Comparison of ENCODE assay signal across 14 mouse cellular contexts in genomic region chr5:91722982-91723381, GRCm38 (mm10).
DNase-seq lines count a peak whose midpoint lies in the region; ATAC-seq and TF ChIP-seq lines count a peak whose summit lies in the region.
"Had no signal": no experiment of that assay in that cellular context is flagged by ENCODE, and none has a peak within 500 bp of the region (broad histone marks: within the 10 kb centered on the region; RNA-seq: fewer than 3 reads in every experiment).

No protein-coding gene starts in this region.

- peak; percentile 86 for ATAC-seq in hindbrain, embryonic 11.5 days (ENCODE audit: low FRiP score)
- peak; percentile 83; the same call in 1 of the 2 replicates for ATAC-seq in limb, embryonic 14.5 days (ENCODE audit: low FRiP score, low read depth)
- ATAC-seq: CD4-positive, CD25-positive, alpha-beta regulatory T cell, adult 4 months; lung, postnatal 0 days had no signal

- TF ChIP-seq POLR2A in MEL (IDR thresholded peaks at IDR 0.05; ENCODE audit: control insufficient read depth in 1 of 2, insufficient read depth in 1 of 2, low read depth in 1 of 2, low read length in 2 of 2, poor library complexity in 1 of 2) = no peak
- no peak for TF ChIP-seq POLR2A in limb, embryonic 14.5 days (IDR thresholded peaks at IDR 0.05; ENCODE audit: borderline replicate concordance, extremely low read depth, insufficient read depth, insufficient read length)

- intact Hi-C loops in left cerebral cortex, postnatal 4 days (cut with DNase I) = no loop called here
- intact Hi-C loops in heart, postnatal 10 days (cut with DNase I) = no loop called here

- no peak for DNase-seq in MEL (ENCODE audit: low read depth, low spot score)
- DNase-seq in embryo, embryonic 11 days = peak; percentile 75
- DNase-seq in hindbrain, embryonic 11.5 days (ENCODE audit: low spot score) = peak; percentile 55
- peak; percentile 42 for DNase-seq in limb, embryonic 14.5 days (ENCODE audit: low spot score)
- DNase-seq in kidney, adult 8-10 months = no peak
- no peak for DNase-seq in lung, adult 18-20 months
- DNase-seq in left cerebral cortex, postnatal 4 days = no peak
- DNase-seq in heart, postnatal 10 days = no peak
- DNase-seq: cerebellum, adult 9-11 months; gastrocnemius, adult 2 months had no signal

- no peak for TF ChIP-seq EP300 in MEL (IDR thresholded peaks at IDR 0.05; ENCODE audit: low read depth in 1 of 2, low read length in 2 of 2)

- no peak overlapping the region for H3K4me2 ChIP-seq in hindbrain, embryonic 11.5 days (replicated peaks; ENCODE audit: low read depth, low read length)
- no peak overlapping the region for H3K4me2 ChIP-seq in limb, embryonic 14.5 days (replicated peaks; ENCODE audit: low read depth, low read length, severe bottlenecking)
- H3K4me2 ChIP-seq: heart, embryonic 11.5 days had no signal

- 6% methylated on average over 5 of the region's 5 CpGs for WGBS in hindbrain, embryonic 11.5 days
- WGBS in limb, embryonic 14.5 days = 8% methylated on average over 5 of the region's 5 CpGs

- H3K36me3 ChIP-seq in MEL (ENCODE audit: control insufficient read depth in 1 of 2, insufficient read depth in 2 of 2, low read length in 2 of 2) = peaks cover 0 to 79% of the 10 kb centered on the region in 2 experiments; a peak in 2 of 4 replicates
- H3K36me3 ChIP-seq in hindbrain, embryonic 11.5 days (ENCODE audit: control insufficient read depth, insufficient read depth, low read length) = no peaks in the 10 kb centered on the region
- no peaks in the 10 kb centered on the region for H3K36me3 ChIP-seq in limb, embryonic 14.5 days (ENCODE audit: control insufficient read depth, insufficient read depth, low read length)

- H3K27ac ChIP-seq in MEL (ENCODE audit: control insufficient read depth, low read depth, low read length) = peak overlapping the region; percentile 100
- H3K27ac ChIP-seq in hindbrain, embryonic 11.5 days (ENCODE audit: low read depth, low read length) = no peak overlapping the region
- H3K27ac ChIP-seq in limb, embryonic 14.5 days (replicated peaks; ENCODE audit: low read depth, low read length) = no peak overlapping the region
- H3K27ac ChIP-seq: gastrocnemius, adult 2 months; kidney, postnatal 0 days had no signal

- peaks cover 10% of the 10 kb centered on the region for H3K79me2 ChIP-seq in MEL (ENCODE audit: control insufficient read depth, insufficient read depth, low read length, poor library complexity)

- no peak for TF ChIP-seq RAD21 in MEL (IDR thresholded peaks at IDR 0.05; ENCODE audit: low read depth, low read length)

- no peak overlapping the region for H3K4me3 ChIP-seq in MEL (ENCODE audit: control insufficient read depth in 1 of 2, insufficient read depth in 1 of 2, low read depth in 2 of 2, low read length in 2 of 2)
- no peak overlapping the region for H3K4me3 ChIP-seq in hindbrain, embryonic 11.5 days (ENCODE audit: low read depth, low read length)
- no peak overlapping the region for H3K4me3 ChIP-seq in limb, embryonic 14.5 days (replicated peaks; ENCODE audit: low read length)
- H3K4me3 ChIP-seq: gastrocnemius, adult 2 months had no signal

- no peaks in the 10 kb centered on the region for H3K27me3 ChIP-seq in MEL (ENCODE audit: control insufficient read depth in 1 of 2, insufficient read depth in 2 of 2, low read length in 2 of 2)
- no peaks in the 10 kb centered on the region for H3K27me3 ChIP-seq in hindbrain, embryonic 11.5 days (ENCODE audit: control insufficient read depth, insufficient read depth, low read length)
- H3K27me3 ChIP-seq in limb, embryonic 14.5 days (ENCODE audit: control insufficient read depth, insufficient read depth, low read length) = no peaks in the 10 kb centered on the region

- H3K9ac ChIP-seq in MEL (ENCODE audit: control insufficient read depth, low read depth, low read length, poor library complexity, severe bottlenecking) = peak overlapping the region; percentile 71
- no peak overlapping the region for H3K9ac ChIP-seq in hindbrain, embryonic 11.5 days (ENCODE audit: low read depth, low read length)
- H3K9ac ChIP-seq in limb, embryonic 14.5 days (ENCODE audit: low read depth, low read length, severe bottlenecking) = no peak overlapping the region

- no peaks in the 10 kb centered on the region for H3K9me3 ChIP-seq in MEL (replicated peaks; ENCODE audit: insufficient read depth, low read length)
- no peaks in the 10 kb centered on the region for H3K9me3 ChIP-seq in hindbrain, embryonic 11.5 days (ENCODE audit: control insufficient read depth, low read length)
- H3K9me3 ChIP-seq in limb, embryonic 14.5 days (ENCODE audit: control insufficient read depth, low read length) = no peaks in the 10 kb centered on the region

- no peak for TF ChIP-seq CTCF in MEL (IDR thresholded peaks at IDR 0.05 in 2 of 3, conservative IDR thresholded peaks at IDR 0.05 in 1 of 3; ENCODE audit: control insufficient read depth in 1 of 3, insufficient read depth in 1 of 3, low read depth in 2 of 3, low read length in 3 of 3, poor library complexity in 1 of 3, severe bottlenecking in 1 of 3)

- H3K4me1 ChIP-seq in MEL (ENCODE audit: control insufficient read depth in 1 of 2, insufficient read depth in 2 of 2, low read length in 2 of 2) = peaks cover 32 to 75% of the 10 kb centered on the region in 2 experiments
- H3K4me1 ChIP-seq in hindbrain, embryonic 11.5 days (replicated peaks; ENCODE audit: control insufficient read depth, insufficient read depth, low read length) = no peaks in the 10 kb centered on the region
- H3K4me1 ChIP-seq in limb, embryonic 14.5 days (ENCODE audit: control insufficient read depth, insufficient read depth, low read length) = peaks cover 4% of the 10 kb centered on the region

TF ChIP-seq in MEL, 35 proteins besides CTCF, POLR2A, EP300 and RAD21:
- no peak for TF ChIP-seq ZC3H11A (IDR thresholded peaks at IDR 0.05; ENCODE audit: low read depth, low read length)
- TF ChIP-seq MAFK (IDR thresholded peaks at IDR 0.05; ENCODE audit: borderline replicate concordance, low read depth, low read length) = no peak
- no peak for TF ChIP-seq MEF2A (IDR thresholded peaks at IDR 0.05; ENCODE audit: extremely low read depth, insufficient replicate concordance, low read depth, low read length, poor library complexity, severe bottlenecking)
- TF ChIP-seq CHD2 (IDR thresholded peaks at IDR 0.05; ENCODE audit: low read length) = no peak
- no peak for TF ChIP-seq SMC3 (IDR thresholded peaks at IDR 0.05; ENCODE audit: low read depth, low read length)
- no peak for TF ChIP-seq HCFC1 (IDR thresholded peaks at IDR 0.05; ENCODE audit: low read depth, low read length)
- no peak for TF ChIP-seq SIN3A (IDR thresholded peaks at IDR 0.05; ENCODE audit: low read length)
- TF ChIP-seq ZKSCAN1 (IDR thresholded peaks at IDR 0.05; ENCODE audit: low read depth, low read length) = no peak
- no peak for TF ChIP-seq CHD1 (IDR thresholded peaks at IDR 0.05; ENCODE audit: low read depth, low read length)
- TF ChIP-seq MXI1 (IDR thresholded peaks at IDR 0.05; ENCODE audit: low read depth, low read length) = no peak
- TF ChIP-seq ETS1 (IDR thresholded peaks at IDR 0.05; ENCODE audit: low read depth, low read length) = no peak
- no peak for TF ChIP-seq ELF1 (IDR thresholded peaks at IDR 0.05; ENCODE audit: low read depth, low read length)
- TF ChIP-seq JUND (IDR thresholded peaks at IDR 0.05; ENCODE audit: low read depth, low read length) = no peak
- TF ChIP-seq NELFE (IDR thresholded peaks at IDR 0.05; ENCODE audit: low read depth, low read length) = no peak
- TF ChIP-seq ZNF384 (IDR thresholded peaks at IDR 0.05; ENCODE audit: low read depth, low read length) = no peak
- TF ChIP-seq MAZ (IDR thresholded peaks at IDR 0.05; ENCODE audit: low read depth, low read length) = no peak

Comparison
In these comparisons a context has a peak if more than half of its experiments do, and no peak if none do; other contexts are left out.
1. DNase-seq: peak in embryo, embryonic 11 days (single experiment), hindbrain, embryonic 11.5 days (single experiment) and limb, embryonic 14.5 days (single experiment); none in MEL (single experiment), kidney, adult 8-10 months (0 of 2), lung, adult 18-20 months (0 of 2), left cerebral cortex, postnatal 4 days (single experiment) and heart, postnatal 10 days (0 of 2).